Mouse (Mus musculus) CH12.LX (cell line): Measurements from ENCODE around the gene Pappa2. TPM values are rescaled to one million over a fixed set of nuclear protein-coding genes. Genes with fewer than 3 reads are reported as not detected.

ENCODE experiments used
- DNase-seq: peaks from one replicate; pipeline ENCODE4 v3.0.0-alpha.2; 2013; ENCODE audit errors: extremely low read depth
- H3K27ac ChIP-seq: 2 replicates; pipeline ENCODE4 v1.5.1; 2012; ENCODE audit warnings: low read depth, mild to moderate bottlenecking, control low read depth, moderate library complexity; ENCODE audit not compliant: insufficient read depth
- H3K27me3 ChIP-seq: replicated peaks from 2 replicates; pipeline ENCODE3; 2012; ENCODE audit warnings: inconsistent platforms
- H3K36me3 ChIP-seq, 2 experiments: replicated peaks in 1 of 2; 2 replicates each; pipeline versions ENCODE3 to v1.6.1; 2012; ENCODE audit warnings: inconsistent platforms in 1 of 2, low read length in 1 of 2, mild to moderate bottlenecking in 1 of 2, mixed read lengths in 1 of 2, moderate library complexity in 1 of 2; ENCODE audit not compliant: control insufficient read depth in 1 of 2, insufficient read depth in 1 of 2
- H3K4me1 ChIP-seq, 2 experiments: 2 replicates each; pipeline ENCODE4 v1.6.1; 2012; ENCODE audit warnings: inconsistent platforms in 1 of 2, moderate library complexity in 1 of 2; ENCODE audit not compliant: insufficient read depth in 2 of 2, control insufficient read depth in 1 of 2
- H3K4me2 ChIP-seq: 2 replicates; pipeline ENCODE4 v1.6.1; 2012; ENCODE audit warnings: low read depth, mild to moderate bottlenecking, control low read depth; ENCODE audit not compliant: poor library complexity, insufficient read depth, severe bottlenecking
- H3K4me3 ChIP-seq, 3 experiments: fragments of 150-350 bp in 1 of 3; sonication (generic) in 1 of 3; replicated peaks in 1 of 3; 2 replicates each; pipeline versions ENCODE3 to v1.5.1; 2011 to 2012; ENCODE audit warnings: low read depth in 2 of 3, low read length in 2 of 3, mild to moderate bottlenecking in 2 of 3, moderate library complexity in 2 of 3, control low read depth in 1 of 3, improper control_type of control experiment in 1 of 3, inconsistent platforms in 1 of 3, mixed read lengths in 1 of 3; ENCODE audit not compliant: poor library complexity in 1 of 3
- H3K79me2 ChIP-seq: replicated peaks from 2 replicates; pipeline ENCODE4 v1.6.1; 2012; ENCODE audit warnings: mild to moderate bottlenecking, moderate library complexity; ENCODE audit not compliant: control insufficient read depth, poor library complexity, insufficient read depth, severe bottlenecking; ENCODE audit errors: extremely low read depth
- H3K9ac ChIP-seq: 2 replicates; pipeline ENCODE4 v1.6.1; 2012; ENCODE audit warnings: low read depth, mild to moderate bottlenecking, control low read depth, moderate library complexity; ENCODE audit not compliant: insufficient read depth
- H3K9me3 ChIP-seq: replicated peaks from 2 replicates; pipeline ENCODE3; 2012; ENCODE audit warnings: low read length, inconsistent platforms, mixed read lengths
- BHLHE40 ChIP-seq: IDR thresholded peaks from 2 replicates; pipeline ENCODE4 v1.6.1; 2011; ENCODE audit warnings: mild to moderate bottlenecking, low read depth, low read length, improper control_type of control experiment
- CHD1 ChIP-seq: IDR thresholded peaks from 2 replicates; pipeline ENCODE4 v1.6.1; 2012; ENCODE audit warnings: low read depth, low read length, improper control_type of control experiment, inconsistent platforms
- CHD2 ChIP-seq: IDR thresholded peaks from 2 replicates; pipeline ENCODE4 v1.6.1; 2011; ENCODE audit warnings: low read length, improper control_type of control experiment
- EP300 ChIP-seq: IDR thresholded peaks from 2 replicates; pipeline ENCODE4 v1.6.1; 2011; ENCODE audit warnings: low read length, improper control_type of control experiment
- ETS1 ChIP-seq: conservative IDR thresholded peaks from 2 replicates; pipeline ENCODE4 v1.6.1; 2012; ENCODE audit warnings: low read depth, mild to moderate bottlenecking, inconsistent platforms, low read length, improper control_type of control experiment, moderate library complexity
- GABPA ChIP-seq: IDR thresholded peaks from 2 replicates; pipeline ENCODE4 v1.6.1; 2012; ENCODE audit warnings: low read depth, low read length, improper control_type of control experiment, inconsistent platforms; ENCODE audit not compliant: insufficient replicate concordance
- HCFC1 ChIP-seq: IDR thresholded peaks from 2 replicates; pipeline ENCODE4 v1.6.1; 2012; ENCODE audit warnings: low read depth, mild to moderate bottlenecking, inconsistent platforms, low read length, improper control_type of control experiment
- IRF4 ChIP-seq: IDR thresholded peaks from 2 replicates; pipeline ENCODE4 v1.6.1; 2014; ENCODE audit warnings: low read depth, mild to moderate bottlenecking, inconsistent platforms, low read length, improper control_type of control experiment
- JUN ChIP-seq: IDR thresholded peaks from 2 replicates; pipeline ENCODE4 v1.6.1; 2011; ENCODE audit warnings: low read depth, mild to moderate bottlenecking, low read length, improper control_type of control experiment, moderate library complexity; ENCODE audit not compliant: insufficient read depth
- JUND ChIP-seq: conservative IDR thresholded peaks from 2 replicates; pipeline ENCODE4 v1.6.1; 2011; ENCODE audit warnings: low read depth, low read length, improper control_type of control experiment
- KAT2A ChIP-seq: IDR thresholded peaks from 2 replicates; pipeline ENCODE4 v1.6.1; 2012; ENCODE audit warnings: low read length, improper control_type of control experiment, inconsistent platforms; ENCODE audit not compliant: insufficient replicate concordance
- MAFK ChIP-seq: IDR thresholded peaks from 2 replicates; pipeline ENCODE4 v1.6.1; 2011; ENCODE audit warnings: low read length, improper control_type of control experiment; ENCODE audit not compliant: insufficient replicate concordance
- MAZ ChIP-seq: IDR thresholded peaks from 2 replicates; pipeline ENCODE4 v1.6.1; 2012; ENCODE audit warnings: low read depth, mild to moderate bottlenecking, inconsistent platforms, low read length, improper control_type of control experiment, moderate library complexity
- MEF2A ChIP-seq: IDR thresholded peaks from 2 replicates; pipeline ENCODE4 v1.6.1; 2014; ENCODE audit warnings: low read depth, mild to moderate bottlenecking, inconsistent platforms, low read length, improper control_type of control experiment, borderline replicate concordance
- MXI1 ChIP-seq: IDR thresholded peaks from 2 replicates; pipeline ENCODE4 v1.6.1; 2011; ENCODE audit warnings: mild to moderate bottlenecking, low read depth, low read length, improper control_type of control experiment
- MYC ChIP-seq: IDR thresholded peaks from 2 replicates; pipeline ENCODE4 v1.6.1; 2011; ENCODE audit warnings: low read depth, mild to moderate bottlenecking, improper control_type of control experiment, low read length
- NELFE ChIP-seq: IDR thresholded peaks from 2 replicates; pipeline ENCODE4 v1.6.1; 2011; ENCODE audit warnings: low read depth, low read length, improper control_type of control experiment
- PAX5 ChIP-seq: IDR thresholded peaks from 2 replicates; pipeline ENCODE4 v1.6.1; 2012; ENCODE audit warnings: low read length, inconsistent platforms, mixed read lengths
- POLR2A ChIP-seq: IDR thresholded peaks from 2 replicates; pipeline ENCODE4 v1.6.1; 2011; ENCODE audit warnings: low read depth, mild to moderate bottlenecking, improper control_type of control experiment, low read length
- RAD21 ChIP-seq: IDR thresholded peaks from 2 replicates; pipeline ENCODE4 v1.6.1; 2011; ENCODE audit warnings: low read depth, mild to moderate bottlenecking, low read length, improper control_type of control experiment, moderate library complexity
- RCOR1 ChIP-seq: conservative IDR thresholded peaks from 2 replicates; pipeline ENCODE4 v1.6.1; 2012; ENCODE audit warnings: low read depth, mild to moderate bottlenecking, inconsistent platforms, low read length, improper control_type of control experiment
- SIN3A ChIP-seq: IDR thresholded peaks from 2 replicates; pipeline ENCODE4 v1.6.1; 2012; ENCODE audit warnings: low read length, improper control_type of control experiment, inconsistent platforms
- SMC3 ChIP-seq: IDR thresholded peaks from 2 replicates; pipeline ENCODE4 v1.6.1; 2011; ENCODE audit warnings: low read depth, low read length, improper control_type of control experiment
- TBP ChIP-seq: conservative IDR thresholded peaks from 2 replicates; pipeline ENCODE4 v1.6.1; 2011; ENCODE audit warnings: low read depth, low read length, improper control_type of control experiment
- TCF12 ChIP-seq: IDR thresholded peaks from 2 replicates; pipeline ENCODE4 v1.6.1; 2014; ENCODE audit warnings: low read depth, mild to moderate bottlenecking, inconsistent platforms, low read length, improper control_type of control experiment
- UBTF ChIP-seq: IDR thresholded peaks from 2 replicates; pipeline ENCODE4 v1.6.1; 2012; ENCODE audit warnings: low read depth, mild to moderate bottlenecking, inconsistent platforms, low read length, improper control_type of control experiment, moderate library complexity
- ZKSCAN1 ChIP-seq: IDR thresholded peaks from 2 replicates; pipeline ENCODE4 v1.6.1; 2012; ENCODE audit warnings: low read depth, inconsistent platforms, low read length, improper control_type of control experiment, borderline replicate concordance
- ZNF384 ChIP-seq: IDR thresholded peaks from 2 replicates; pipeline ENCODE4 v1.6.1; 2012; ENCODE audit warnings: low read depth, low read length, improper control_type of control experiment, inconsistent platforms
- dilution Hi-C: fragments of 300-500 bp; cut with MboI; formaldehyde crosslinking; loops from 2 replicates; pipeline ENCODE4 v1.14.3; 2020; ENCODE audit warnings: low sequenced_read_pairs; ENCODE audit not compliant: extremely low pct_unique_long_range_greater_than_20kb, extremely low pct_ligation_motif_present
- in situ Hi-C: fragments of 300-500 bp; cut with MboI; formaldehyde crosslinking; loops from 3 replicates; pipeline ENCODE4 v1.14.3; 2019; ENCODE audit warnings: low sequenced_read_pairs, low pct_ligation_motif_present, low pct_unique_long_range_greater_than_20kb, mixed read lengths
- polyA plus RNA-seq: library from polyadenylated mRNA; unstranded; fragments of >175 nt; gene quantifications from 2 replicates; pipeline ENCODE4 v1.2.1, GENCODE M21; 2012; ENCODE audit warnings: low read depth; ENCODE audit not compliant: insufficient read length
- total RNA-seq, 2 experiments: library from RNA; depleted of rRNA; stranded (reverse); fragments of 300-350 nt in 1 of 2; fragments of >200 nt in 1 of 2; gene quantifications; 2 replicates each; pipeline ENCODE4 v1.2.3; 2012 to 2014

Pappa2 gene
- total and polyA plus RNA-seq, 3 experiments: 0.17 to 1.3 (median 0.20) TPM

DNA sequence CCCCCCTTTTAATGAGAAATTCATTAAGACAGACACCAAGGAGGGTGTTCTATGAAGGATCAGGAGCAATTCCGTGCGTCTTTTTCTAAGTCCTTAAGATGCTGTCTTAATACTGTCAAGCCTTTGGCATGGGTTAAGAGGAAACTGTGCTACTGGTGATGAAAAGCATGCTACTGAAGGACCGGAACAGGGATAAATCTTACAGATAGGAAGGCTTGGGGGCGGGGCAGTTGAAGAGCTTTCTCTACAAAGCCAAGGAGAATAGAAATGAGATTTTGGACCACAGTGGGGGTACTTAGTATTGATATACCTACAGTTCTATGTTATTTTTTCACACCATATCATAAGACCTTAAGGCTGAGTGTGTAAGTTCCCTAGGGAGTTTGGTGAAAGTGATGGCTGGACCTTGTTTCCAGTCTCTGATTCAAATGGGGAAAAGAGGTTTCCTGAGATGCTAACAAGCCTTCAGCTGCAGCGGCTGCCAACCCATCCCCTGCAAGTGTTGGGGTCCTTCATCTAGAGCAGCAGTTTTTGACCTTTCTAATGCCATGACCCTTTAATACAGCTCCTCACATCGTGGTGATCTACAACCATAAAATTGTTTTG, 240.0 kb downstream of the Pappa2 start:
- Histone ChIP-seq H3K4me2 (peak overlapping the region; percentile 74), H3K27me3 (no peaks in the 10 kb centered on the region), H3K9ac (no peak overlapping the region), H3K4me3 (no peak overlapping the region), H3K9me3 (no peaks in the 10 kb centered on the region)
- dilution Hi-C loops (no loop called here), in situ Hi-C loops (no loop called here)
- peak; percentile 72 for DNase-seq
- TF ChIP-seq ETS1: peak; percentile 62
- peak; percentile 21; the same call in 1 of the 2 replicates for TF ChIP-seq ZNF384
- TF ChIP-seq TCF12: peak; percentile 63
- no peak for TF ChIP-seq GABPA
- peak; percentile 64; the same call in 1 of the 2 replicates for TF ChIP-seq CHD2
- TF ChIP-seq MAFK: peak; percentile 55; the same call in 1 of the 2 replicates
- no peak for TF ChIP-seq KAT2A
- no peak for TF ChIP-seq POLR2A
- TF ChIP-seq RCOR1: 0 out of 2 replicates have a peak, but pooled peaks have one; percentile 46
- peak; percentile 15; the same call in 1 of the 2 replicates for TF ChIP-seq MYC
- TF ChIP-seq SIN3A: no peak; the same call in 1 of the 2 replicates
- no peak for TF ChIP-seq TBP
- TF ChIP-seq IRF4: peak; percentile 91
- TF ChIP-seq SMC3: no peak
- peak; percentile 80 for TF ChIP-seq BHLHE40
- TF ChIP-seq NELFE: no peak
- TF ChIP-seq PAX5: no peak
- TF ChIP-seq JUN: peak; percentile 62; the same call in 1 of the 2 replicates
- TF ChIP-seq MEF2A: peak; percentile 56; the same call in 1 of the 2 replicates
- no peak for TF ChIP-seq RAD21
- peak; percentile 69 for TF ChIP-seq JUND
- TF ChIP-seq EP300: peak; percentile 92
- no peak for TF ChIP-seq UBTF
- 0 out of 2 replicates have a peak, but pooled peaks have one; percentile 38 for TF ChIP-seq MXI1
- TF ChIP-seq MAZ: no peak
- no peak for TF ChIP-seq HCFC1
- TF ChIP-seq ZKSCAN1: no peak
- no peak; the same call in 1 of the 2 replicates for TF ChIP-seq CHD1
- TF ChIP-seq, all 38 proteins: peak for 14
- Histone ChIP-seq H3K27ac (no peak overlapping the region), H3K4me1 (peaks cover 11 to 50% of the 10 kb centered on the region in 2 experiments; a peak in 3 of 4 replicates), H3K36me3 (no peaks in the 10 kb centered on the region), H3K79me2 (no peaks in the 10 kb centered on the region)
